Mouse (Mus musculus): ENCODE data around the gene Timm10. TPM values are rescaled to one million over a fixed set of nuclear protein-coding genes. Genes with fewer than 3 reads are reported as not detected.

Gene Timm10
- polyA plus RNA-seq, 1 experiment from 2014 or later, result 56.3 TPM

DNA sequence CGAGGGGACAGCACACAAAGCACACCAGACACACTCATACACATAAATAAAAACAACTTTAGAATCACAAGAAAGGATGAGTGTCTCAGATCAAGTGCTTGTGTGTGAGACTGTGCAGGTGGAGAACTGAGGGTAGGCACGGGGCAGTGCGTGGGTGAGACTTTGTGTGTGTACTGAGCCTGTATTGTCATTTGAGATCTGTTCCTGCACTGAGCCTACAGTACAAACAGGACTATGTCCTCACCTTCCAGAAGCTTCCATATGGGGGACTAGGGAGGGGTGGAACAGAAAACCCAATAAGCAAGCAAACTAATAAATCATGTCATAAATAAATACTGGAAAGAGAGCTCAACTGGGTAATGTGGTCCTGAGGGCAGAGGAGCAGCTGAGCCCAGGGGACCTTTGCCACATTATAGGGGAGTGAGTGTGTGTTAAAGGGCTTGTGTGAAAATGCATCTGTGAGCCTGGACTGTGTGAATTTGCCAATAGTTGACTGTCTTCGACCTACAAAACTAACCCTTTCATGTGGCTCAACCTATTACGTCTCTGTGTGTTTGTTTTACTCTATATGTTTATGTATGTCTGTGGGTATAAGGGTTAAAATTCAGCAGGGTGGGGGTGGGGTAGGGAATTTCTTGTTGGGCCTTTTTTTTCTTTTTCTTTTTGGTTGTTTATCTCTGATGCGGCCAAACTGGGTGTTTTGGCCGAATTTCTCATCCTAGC is 23.8 kb downstream of the Timm10 start:
- Histone ChIP-seq H3K36me3 (peaks cover 97% of the 10 kb centered on the region), H3K27me3 (ENCODE audit: insufficient read depth, poor library complexity, severe bottlenecking) (no peaks in the 10 kb centered on the region), H3K27ac (no peak overlapping the region), H3K4me1 (replicated peaks) (peaks cover 19% of the 10 kb centered on the region), H3K4me3 (no peak overlapping the region), H3K9me3 (no peaks in the 10 kb centered on the region)
- 69% methylated on average over 7 of the region's 7 CpGs for WGBS
- no peak for DNase-seq (ENCODE audit: low spot score)

GRCm38 (mm10) chr2:84851130-84852040 is 24.6 kb downstream of the Timm10 start:
- Histone ChIP-seq H3K36me3 (peaks cover 96% of the 10 kb centered on the region), H3K4me1 (replicated peaks) (peaks cover 19% of the 10 kb centered on the region), H3K9me3 (no peaks in the 10 kb centered on the region), H3K4me3 (0 out of 2 replicates have a peak overlapping the region, but pooled peaks have one; percentile 11), H3K27me3 (ENCODE audit: insufficient read depth, poor library complexity, severe bottlenecking) (no peaks in the 10 kb centered on the region), H3K27ac (peak overlapping the region; percentile 12; the same call in 1 of the 2 replicates)
- WGBS, result 30% methylated on average over 23 of the region's 23 CpGs
- DNase-seq (ENCODE audit: low spot score), result peak; percentile 65

GRCm38 (mm10) chr2:84855732-84856131 is 28.9 kb downstream of the Timm10 start:
- H3K27me3 ChIP-seq (ENCODE audit: insufficient read depth, poor library complexity, severe bottlenecking), result no peaks in the 10 kb centered on the region
- WGBS, result 82% methylated on average over 2 of the region's 2 CpGs
- peak; percentile 39 for DNase-seq (ENCODE audit: low spot score)
- H3K9me3 ChIP-seq, result no peaks in the 10 kb centered on the region
- H3K36me3 ChIP-seq, result peaks cover 96% of the 10 kb centered on the region
- no peak overlapping the region for H3K27ac ChIP-seq
- peaks cover 11% of the 10 kb centered on the region for H3K4me1 ChIP-seq (replicated peaks)
- no peak overlapping the region for H3K4me3 ChIP-seq

DNA sequence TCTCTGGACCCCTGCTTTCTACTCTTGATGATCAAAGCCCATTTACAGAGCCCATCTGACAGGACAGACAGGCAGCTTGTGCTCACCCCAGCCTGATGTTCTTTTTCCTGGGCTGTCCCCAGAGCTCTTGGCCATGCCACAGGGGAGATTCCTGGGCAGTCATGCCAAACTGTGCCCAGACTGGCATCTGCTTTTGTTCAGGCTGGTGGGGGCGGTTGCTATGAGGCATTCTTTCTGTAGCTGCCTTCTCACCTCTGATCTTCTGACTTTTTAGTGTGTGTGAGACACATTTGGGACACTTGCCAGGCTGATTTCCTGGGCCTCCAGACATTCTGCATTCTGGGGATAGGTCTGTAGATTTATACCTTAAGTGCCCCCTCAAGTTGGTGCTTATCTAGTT is 31.8 kb downstream of the Timm10 start:
- 88% methylated on average over 1 of the region's 1 CpGs for WGBS
- no peak overlapping the region for H3K4me3 ChIP-seq
- no peak for DNase-seq (ENCODE audit: low spot score)
- H3K9me3 ChIP-seq, result no peaks in the 10 kb centered on the region
- H3K27ac ChIP-seq, result no peak overlapping the region
- H3K27me3 ChIP-seq (ENCODE audit: insufficient read depth, poor library complexity, severe bottlenecking), result no peaks in the 10 kb centered on the region
- peaks cover 97% of the 10 kb centered on the region for H3K36me3 ChIP-seq
- H3K4me1 ChIP-seq (replicated peaks), result no peaks in the 10 kb centered on the region

GRCm38 (mm10) chr2:84859991-84860780 is 33.4 kb downstream of the Timm10 start:
- Histone ChIP-seq H3K9me3 (no peaks in the 10 kb centered on the region), H3K36me3 (peaks cover 83% of the 10 kb centered on the region)
- 93% methylated on average over 7 of the region's 7 CpGs for WGBS

GRCm38 (mm10) chr2:84861430-84861829 is 34.6 kb downstream of the Timm10 start:
- Histone ChIP-seq H3K4me3 (no peak overlapping the region), H3K27ac (no peak overlapping the region), H3K27me3 (ENCODE audit: insufficient read depth, poor library complexity, severe bottlenecking) (peaks cover 16% of the 10 kb centered on the region), H3K9me3 (no peaks in the 10 kb centered on the region), H3K36me3 (peaks cover 71% of the 10 kb centered on the region), H3K4me1 (replicated peaks) (peaks cover 12% of the 10 kb centered on the region)
- WGBS, result 85% methylated on average over 3 of the region's 3 CpGs
- DNase-seq (ENCODE audit: low spot score), result no peak

More at GRCm38 (mm10) chr2:84859991-84860780, 33.4 kb downstream of the Timm10 start:
- no peak overlapping the region for H3K27ac ChIP-seq
- H3K27me3 ChIP-seq (ENCODE audit: insufficient read depth, poor library complexity, severe bottlenecking), result peaks cover 4% of the 10 kb centered on the region; the same call in 1 of the 2 replicates
- H3K4me1 ChIP-seq (replicated peaks), result no peaks in the 10 kb centered on the region
- no peak for DNase-seq (ENCODE audit: low spot score)
- H3K4me3 ChIP-seq, result no peak overlapping the region

DNA sequence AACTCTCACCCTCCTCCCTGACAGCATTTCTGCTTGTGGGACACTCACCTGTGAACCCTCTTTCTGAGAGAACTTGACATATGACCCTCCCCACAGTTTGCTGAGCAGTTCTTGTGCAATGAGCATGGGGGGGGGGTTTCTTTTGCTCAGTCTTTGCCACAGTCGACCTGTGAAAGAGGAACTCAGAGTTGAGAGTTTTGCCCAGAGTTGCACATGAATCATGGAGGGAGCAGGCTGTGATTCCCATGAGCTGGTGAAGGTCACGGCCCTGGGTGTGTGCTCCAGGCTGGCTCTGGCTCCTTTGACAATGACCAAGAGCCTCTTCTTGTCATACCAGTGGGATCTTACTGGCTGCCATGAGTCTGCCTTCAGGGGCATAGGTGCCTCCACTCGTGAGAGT is 35.4 kb downstream of the Timm10 start:
- DNase-seq (ENCODE audit: low spot score), result no peak
- Histone ChIP-seq H3K4me3 (no peak overlapping the region), H3K36me3 (peaks cover 63% of the 10 kb centered on the region), H3K9me3 (no peaks in the 10 kb centered on the region), H3K27ac (no peak overlapping the region), H3K27me3 (ENCODE audit: insufficient read depth, poor library complexity, severe bottlenecking) (peaks cover 24% of the 10 kb centered on the region), H3K4me1 (replicated peaks) (peaks cover 16% of the 10 kb centered on the region)
- WGBS, result 82% methylated on average over 3 of the region's 3 CpGs

GRCm38 (mm10) chr2:84865616-84866571 is 39.1 kb downstream of the Timm10 start:
- 0 out of 2 replicates have a peak, but pooled peaks cover 2% of the 10 kb centered on the region for H3K9me3 ChIP-seq
- peaks cover 61% of the 10 kb centered on the region for H3K27me3 ChIP-seq (ENCODE audit: insufficient read depth, poor library complexity, severe bottlenecking)
- peak overlapping the region; percentile 76 for H3K27ac ChIP-seq
- peak overlapping the region; percentile 56 for H3K4me3 ChIP-seq
- under 1% methylated on average over 47 of the region's 47 CpGs for WGBS
- peaks cover 16% of the 10 kb centered on the region for H3K4me1 ChIP-seq (replicated peaks)
- DNase-seq (ENCODE audit: low spot score), result peak; percentile 76
- H3K36me3 ChIP-seq, result peaks cover 29% of the 10 kb centered on the region

DNA sequence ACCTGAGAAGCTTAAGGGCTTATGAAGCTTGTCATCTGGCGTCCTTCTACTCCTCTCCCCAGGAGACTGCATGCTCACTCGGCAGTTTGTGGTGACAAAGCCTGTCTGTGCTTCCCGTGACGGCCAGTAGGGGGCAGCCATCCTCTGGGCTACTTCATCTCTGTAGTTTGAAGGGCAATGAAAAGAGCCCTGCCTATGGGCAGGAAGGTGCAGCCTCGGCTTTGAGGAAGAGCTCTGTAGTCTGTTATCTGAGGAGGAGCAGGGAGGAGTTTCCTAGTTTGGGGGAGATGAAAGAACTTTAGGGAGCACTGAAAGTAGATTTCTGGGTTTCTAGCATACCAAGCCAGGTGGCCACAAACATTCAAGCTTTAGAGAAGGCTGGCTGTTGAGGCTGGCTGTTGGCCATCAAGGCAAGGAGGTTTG is 41.7 kb downstream of the Timm10 start:
- H3K27ac ChIP-seq, result no peak overlapping the region
- peaks cover 87% of the 10 kb centered on the region for H3K27me3 ChIP-seq (ENCODE audit: insufficient read depth, poor library complexity, severe bottlenecking)
- peaks cover 29% of the 10 kb centered on the region for H3K4me1 ChIP-seq (replicated peaks)
- no peak overlapping the region for H3K4me3 ChIP-seq
- H3K9me3 ChIP-seq, result 0 out of 2 replicates have a peak, but pooled peaks cover 2% of the 10 kb centered on the region
- 8% methylated on average over 5 of the region's 5 CpGs for WGBS
- DNase-seq (ENCODE audit: low spot score), result peak; percentile 79
- peaks cover 2% of the 10 kb centered on the region; the same call in 1 of the 2 replicates for H3K36me3 ChIP-seq

- H3K4me3 ChIP-seq, result no peak overlapping the region
- 77% methylated on average over 2 of the region's 2 CpGs for WGBS
- peaks cover 92% of the 10 kb centered on the region for H3K27me3 ChIP-seq (ENCODE audit: insufficient read depth, poor library complexity, severe bottlenecking)
- 0 out of 2 replicates have a peak, but pooled peaks cover 2% of the 10 kb centered on the region for H3K9me3 ChIP-seq
- no peak overlapping the region for H3K27ac ChIP-seq
- H3K4me1 ChIP-seq (replicated peaks), result peaks cover 29% of the 10 kb centered on the region
- H3K36me3 ChIP-seq, result no peaks in the 10 kb centered on the region
- no peak for DNase-seq (ENCODE audit: low spot score)
Measured at GRCm38 (mm10) chr2:84868977-84869376, 42.2 kb downstream of the Timm10 start.

- Histone ChIP-seq H3K27me3 (ENCODE audit: insufficient read depth, poor library complexity, severe bottlenecking) (peaks cover 100% of the 10 kb centered on the region), H3K27ac (no peak overlapping the region), H3K9me3 (0 out of 2 replicates have a peak, but pooled peaks cover 2% of the 10 kb centered on the region), H3K36me3 (no peaks in the 10 kb centered on the region), H3K4me1 (replicated peaks) (peaks cover 24% of the 10 kb centered on the region), H3K4me3 (no peak overlapping the region)
- DNase-seq (ENCODE audit: low spot score), result peak; percentile 15
- WGBS, result 64% methylated on average over 4 of the region's 4 CpGs
Measured at GRCm38 (mm10) chr2:84870623-84871160, 43.9 kb downstream of the Timm10 start.
